Mouse (Mus musculus) heart, adult 2 months (tissue): ENCODE measurements around the gene Samd14.

Experiments used
- CTCF ChIP-seq: fragments of 200-600 bp; IDR thresholded peaks from 2 replicates; pipeline ENCODE4 v1.8.1; 2022; ENCODE audit warnings: antibody characterized with exemption, mild to moderate bottlenecking, moderate library complexity
- EP300 ChIP-seq: fragments of 200-500 bp; IDR thresholded peaks from 2 replicates; pipeline ENCODE4 v1.6.1; 2011; ENCODE audit warnings: low read depth, low read length, control low read depth; ENCODE audit not compliant: insufficient read depth
- POLR2A ChIP-seq: fragments of 200-500 bp; IDR thresholded peaks from 2 replicates; pipeline ENCODE4 v1.6.1; 2011; ENCODE audit warnings: mild to moderate bottlenecking, low read depth, low read length, control low read depth; ENCODE audit not compliant: insufficient read depth

GRCm38 (mm10) chr11:95025227-95026012 is 15.7 kb downstream of the Samd14 start:
- TF ChIP-seq EP300, result no peak
- TF ChIP-seq CTCF, result no peak
- no peak for TF ChIP-seq POLR2A
